Mouse (Mus musculus): ENCODE measurements around the gene Ghrhr. TPM values are rescaled to one million over a fixed set of nuclear protein-coding genes. Genes with fewer than 3 reads are reported as not detected.

Ghrhr gene
- polyA plus RNA-seq, 1 experiment from 2014 or later, result not detected

DNA sequence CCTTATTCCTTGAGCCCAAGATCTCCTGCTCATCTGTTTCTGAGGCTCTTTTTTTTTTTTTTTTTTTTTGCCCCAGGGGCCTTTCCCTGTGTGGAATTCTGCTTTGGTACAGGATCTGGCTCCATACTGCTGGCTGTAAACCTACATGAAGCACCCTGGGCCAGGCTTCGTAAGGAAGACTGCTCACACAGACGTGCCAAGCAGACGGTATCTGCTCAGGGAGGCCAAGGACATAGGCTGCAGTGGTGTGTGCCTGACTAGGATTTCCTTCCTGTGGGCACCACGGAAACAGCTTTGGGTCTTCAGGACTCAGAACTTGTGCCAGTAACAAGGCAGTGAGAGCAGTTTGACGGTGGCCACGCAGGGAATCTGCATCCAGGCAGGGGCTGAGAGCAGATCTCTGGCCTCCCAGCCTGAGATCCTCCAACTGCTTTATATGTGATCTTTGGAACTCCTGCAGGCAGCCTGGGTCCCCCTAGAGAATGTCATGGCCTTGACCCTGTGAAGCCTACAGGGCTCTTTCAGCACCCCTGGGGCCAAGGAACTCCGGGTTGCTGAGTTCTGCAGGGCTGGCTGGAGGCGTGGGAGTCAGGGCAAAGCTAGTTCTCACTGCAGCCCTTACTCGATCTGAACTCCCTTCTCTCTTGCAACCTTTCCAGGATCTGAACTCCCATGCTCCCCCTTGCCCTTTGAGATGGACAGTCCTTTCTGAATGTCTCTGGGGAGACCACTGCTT, 26.1 kb downstream of the Ghrhr start:
- no peaks in the 10 kb centered on the region for H3K36me3 ChIP-seq
- H3K4me3 ChIP-seq, result no peak overlapping the region
- WGBS (ENCODE audit: insufficient replicate concordance), result 47% methylated on average over 9 of the region's 9 CpGs
- ATAC-seq, result no peak
- no peaks in the 10 kb centered on the region for H3K9me3 ChIP-seq (replicated peaks)
- no peak overlapping the region for H3K4me2 ChIP-seq
- no peak overlapping the region for H3K9ac ChIP-seq
- H3K27ac ChIP-seq, result no peak overlapping the region
- H3K4me1 ChIP-seq, result no peaks in the 10 kb centered on the region
- H3K27me3 ChIP-seq (replicated peaks), result peaks cover 27% of the 10 kb centered on the region

DNA sequence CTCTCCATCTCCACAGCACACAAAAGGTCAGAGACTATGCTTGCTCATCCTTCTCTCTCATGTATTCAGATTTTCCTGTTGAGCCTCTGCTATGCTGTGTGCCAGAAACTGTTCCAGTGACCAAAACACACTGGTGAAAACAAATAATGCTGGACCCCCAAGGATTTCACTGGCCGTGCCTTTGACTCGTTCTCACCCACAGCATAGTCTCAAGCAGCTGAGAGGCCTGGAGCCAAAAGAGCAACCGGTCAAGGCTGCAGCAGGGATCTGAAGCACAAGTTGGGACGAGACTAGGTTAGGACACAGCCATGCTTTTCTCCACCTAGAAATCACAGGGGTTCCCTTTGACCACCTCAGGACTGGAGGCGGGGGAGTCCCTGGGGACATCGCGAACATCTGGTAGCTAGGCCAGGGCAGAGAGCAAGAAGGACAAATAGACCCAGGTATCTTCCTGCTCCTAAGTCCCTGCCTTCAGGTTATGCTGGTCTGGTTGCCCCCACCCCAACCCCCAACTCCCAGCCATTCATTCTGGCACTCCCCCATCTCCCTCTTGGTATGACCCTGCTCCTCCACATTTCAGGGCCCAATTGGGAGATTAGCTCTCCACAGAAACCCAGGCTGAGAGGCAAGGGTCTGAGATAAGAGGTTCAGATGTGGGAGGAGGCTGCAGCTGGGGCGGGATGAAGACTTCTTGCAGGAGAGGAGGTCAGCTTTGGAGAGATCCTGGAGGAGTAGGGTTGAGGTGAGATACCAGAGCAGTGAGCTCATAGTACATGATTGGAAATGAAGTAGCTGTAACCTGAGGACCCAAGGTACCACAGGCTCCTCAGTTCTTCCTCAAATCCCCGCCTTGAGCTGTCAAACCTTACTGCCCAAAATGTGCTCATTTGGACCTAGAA, 27.6 kb downstream of the Ghrhr start:
- no peaks in the 10 kb centered on the region for H3K9me3 ChIP-seq (replicated peaks)
- H3K27me3 ChIP-seq (replicated peaks), result peaks cover 17% of the 10 kb centered on the region; the same call in 1 of the 2 replicates
- no peak overlapping the region for H3K27ac ChIP-seq
- no peak for ATAC-seq
- H3K4me2 ChIP-seq, result no peak overlapping the region
- 39% methylated on average over 9 of the region's 9 CpGs for WGBS (ENCODE audit: insufficient replicate concordance)
- no peaks in the 10 kb centered on the region for H3K4me1 ChIP-seq
- H3K36me3 ChIP-seq, result no peaks in the 10 kb centered on the region
- H3K9ac ChIP-seq, result no peak overlapping the region
- H3K4me3 ChIP-seq, result no peak overlapping the region

DNA sequence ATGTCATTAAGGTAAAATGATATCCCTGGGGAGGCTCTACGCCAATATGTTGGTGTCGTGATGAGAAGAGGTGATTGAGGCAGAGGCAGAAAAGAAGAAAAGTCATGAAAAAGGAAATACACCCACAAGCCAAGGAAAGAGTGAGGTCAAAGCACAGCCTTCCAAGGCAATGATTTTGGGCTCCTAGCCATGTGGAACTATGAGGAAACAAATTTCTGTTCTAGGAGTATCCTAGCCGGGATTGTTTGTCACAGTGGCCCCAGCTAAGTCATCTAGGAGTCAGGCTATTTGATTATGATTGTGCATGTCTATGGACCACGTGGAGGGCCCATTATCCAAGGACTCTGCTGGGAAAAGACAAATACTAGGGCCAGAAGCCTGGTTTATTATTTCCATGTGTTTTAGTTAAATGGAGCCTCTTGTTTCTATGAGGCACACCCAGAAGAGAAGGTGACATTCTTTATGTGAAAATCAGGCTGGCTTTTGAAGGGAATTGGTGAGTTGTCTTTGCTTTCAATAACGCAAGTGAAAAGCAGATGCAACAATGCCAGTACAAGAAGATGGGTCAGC, 28.4 kb downstream of the Ghrhr start:
- ATAC-seq, result no peak
- Histone ChIP-seq H3K36me3 (no peaks in the 10 kb centered on the region), H3K4me2 (no peak overlapping the region), H3K4me1 (no peaks in the 10 kb centered on the region), H3K9ac (no peak overlapping the region), H3K27ac (no peak overlapping the region), H3K4me3 (no peak overlapping the region), H3K27me3 (replicated peaks) (peaks cover 12% of the 10 kb centered on the region; the same call in 1 of the 2 replicates), H3K9me3 (replicated peaks) (no peaks in the 10 kb centered on the region)
- 67% methylated on average over 5 of the region's 5 CpGs for WGBS (ENCODE audit: insufficient replicate concordance)

DNA sequence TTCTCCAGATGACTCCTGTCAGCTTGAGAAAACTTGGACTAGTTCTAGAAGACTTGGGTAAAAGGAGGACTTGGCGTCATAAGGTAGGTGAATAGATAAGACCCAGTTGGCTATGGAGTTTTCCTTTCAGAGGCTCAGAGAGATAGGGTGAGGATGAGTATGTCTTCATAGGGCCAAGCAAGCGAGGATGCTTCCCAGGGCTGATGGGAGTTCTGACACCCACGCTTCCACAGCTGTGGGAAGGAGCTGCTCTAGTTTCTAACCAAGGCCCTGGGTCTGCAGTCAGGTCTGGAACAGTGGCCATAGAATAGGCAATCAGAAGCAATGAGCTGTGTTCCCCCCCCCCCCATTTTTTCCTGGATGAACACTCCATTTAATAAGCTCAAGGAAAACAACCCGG, 31.2 kb downstream of the Ghrhr start:
- ATAC-seq, result no peak
- no peaks in the 10 kb centered on the region for H3K36me3 ChIP-seq
- no peaks in the 10 kb centered on the region for H3K9me3 ChIP-seq (replicated peaks)
- H3K4me1 ChIP-seq, result no peaks in the 10 kb centered on the region
- H3K4me3 ChIP-seq, result no peak overlapping the region
- WGBS (ENCODE audit: insufficient replicate concordance), result 60% methylated on average over 4 of the region's 4 CpGs
- H3K27me3 ChIP-seq (replicated peaks), result peaks cover 12% of the 10 kb centered on the region; the same call in 1 of the 2 replicates
- H3K4me2 ChIP-seq, result no peak overlapping the region
- no peak overlapping the region for H3K9ac ChIP-seq
- H3K27ac ChIP-seq, result no peak overlapping the region

DNA sequence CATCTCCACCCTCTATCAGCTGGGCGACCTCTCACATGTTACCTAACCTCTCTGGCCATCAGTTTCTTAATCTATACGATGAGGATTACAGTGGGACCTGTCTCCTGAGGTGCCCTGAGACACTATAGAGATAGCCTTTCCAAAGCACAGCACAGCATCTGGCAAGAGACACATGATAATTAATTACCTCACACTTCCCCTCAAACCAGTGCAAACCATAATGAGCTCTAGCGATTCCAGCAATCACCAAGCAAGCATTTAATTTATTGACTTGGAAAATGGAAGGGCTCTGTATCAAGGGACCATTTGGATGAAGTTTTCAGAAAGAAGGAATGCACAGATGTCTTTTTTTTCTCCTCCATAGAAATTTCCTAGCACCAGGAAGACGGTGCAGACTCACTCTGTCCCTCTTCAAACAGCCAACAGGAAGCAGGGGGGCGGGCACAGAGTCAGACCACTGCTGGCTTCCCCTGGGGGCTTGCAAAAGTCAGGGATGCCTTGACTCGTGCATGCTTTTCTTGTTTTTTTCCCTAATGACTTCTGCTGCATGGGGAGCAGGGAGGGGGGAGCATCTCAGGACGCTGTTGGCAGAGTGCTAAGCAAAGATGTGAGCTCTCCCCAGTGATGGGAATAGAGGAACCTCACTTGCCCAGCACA, 34.2 kb downstream of the Ghrhr start:
- H3K27me3 ChIP-seq (replicated peaks), result 0 out of 2 replicates have a peak, but pooled peaks cover 7% of the 10 kb centered on the region
- no peak overlapping the region for H3K9ac ChIP-seq
- no peaks in the 10 kb centered on the region for H3K36me3 ChIP-seq
- WGBS (ENCODE audit: insufficient replicate concordance), result 27% methylated on average over 7 of the region's 7 CpGs
- H3K4me2 ChIP-seq, result no peak overlapping the region
- H3K4me3 ChIP-seq, result no peak overlapping the region
- no peak overlapping the region for H3K27ac ChIP-seq
- no peak for ATAC-seq
- no peaks in the 10 kb centered on the region for H3K9me3 ChIP-seq (replicated peaks)
- H3K4me1 ChIP-seq, result no peaks in the 10 kb centered on the region

DNA sequence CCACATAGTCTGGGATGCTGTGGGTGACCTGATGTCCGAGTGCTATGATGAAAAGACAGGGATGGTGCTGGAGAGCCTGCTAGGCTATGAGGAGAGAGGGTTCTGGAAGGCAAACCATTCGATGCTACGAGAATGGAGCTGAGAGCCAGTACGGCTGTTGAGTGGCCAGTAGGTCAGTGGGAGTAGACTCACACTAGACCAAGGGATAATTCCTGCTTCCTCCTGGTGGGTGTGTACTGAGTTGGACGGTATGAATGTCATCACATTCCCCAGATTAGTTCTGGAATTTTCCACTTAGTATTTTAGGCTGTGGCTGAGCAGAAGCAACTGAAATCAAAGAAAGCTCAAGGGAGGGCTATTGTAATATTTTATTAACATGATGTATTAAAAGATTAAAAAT, 34.9 kb downstream of the Ghrhr start:
- Histone ChIP-seq H3K4me1 (no peaks in the 10 kb centered on the region), H3K27ac (no peak overlapping the region), H3K36me3 (no peaks in the 10 kb centered on the region), H3K9ac (no peak overlapping the region), H3K9me3 (replicated peaks) (no peaks in the 10 kb centered on the region), H3K4me3 (no peak overlapping the region), H3K27me3 (replicated peaks) (0 out of 2 replicates have a peak, but pooled peaks cover 5% of the 10 kb centered on the region), H3K4me2 (no peak overlapping the region)
- 56% methylated on average over 5 of the region's 5 CpGs for WGBS (ENCODE audit: insufficient replicate concordance)
- ATAC-seq, result no peak

DNA sequence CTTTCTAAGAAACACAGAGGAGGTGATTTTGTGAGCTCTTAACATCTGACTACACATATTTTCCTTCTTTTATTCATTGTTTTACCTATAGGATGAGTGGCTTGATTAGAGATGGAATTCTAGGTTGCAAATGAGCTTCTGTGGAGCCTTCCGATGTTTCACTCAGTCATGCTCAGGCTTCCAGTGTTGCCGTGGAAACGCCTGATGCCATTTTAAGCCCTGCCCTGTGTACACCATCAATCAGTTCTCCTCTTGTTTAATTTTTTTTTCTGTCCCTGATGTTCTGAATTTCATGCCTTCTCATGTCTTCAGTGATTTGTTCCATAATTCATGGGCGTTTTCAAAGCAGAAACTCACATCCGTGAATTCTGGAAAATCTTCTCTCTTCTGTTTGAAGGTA, 40.1 kb downstream of the Ghrhr start:
- no peaks in the 10 kb centered on the region for H3K4me1 ChIP-seq
- no peak for ATAC-seq
- no peak overlapping the region for H3K4me3 ChIP-seq
- no peak overlapping the region for H3K27ac ChIP-seq
- no peaks in the 10 kb centered on the region for H3K36me3 ChIP-seq
- H3K4me2 ChIP-seq, result no peak overlapping the region
- H3K9me3 ChIP-seq (replicated peaks), result no peaks in the 10 kb centered on the region
- 75% methylated on average over 5 of the region's 5 CpGs for WGBS (ENCODE audit: insufficient replicate concordance)
- H3K9ac ChIP-seq, result no peak overlapping the region
- H3K27me3 ChIP-seq (replicated peaks), result no peaks in the 10 kb centered on the region; the same call in 1 of the 2 replicates

DNA sequence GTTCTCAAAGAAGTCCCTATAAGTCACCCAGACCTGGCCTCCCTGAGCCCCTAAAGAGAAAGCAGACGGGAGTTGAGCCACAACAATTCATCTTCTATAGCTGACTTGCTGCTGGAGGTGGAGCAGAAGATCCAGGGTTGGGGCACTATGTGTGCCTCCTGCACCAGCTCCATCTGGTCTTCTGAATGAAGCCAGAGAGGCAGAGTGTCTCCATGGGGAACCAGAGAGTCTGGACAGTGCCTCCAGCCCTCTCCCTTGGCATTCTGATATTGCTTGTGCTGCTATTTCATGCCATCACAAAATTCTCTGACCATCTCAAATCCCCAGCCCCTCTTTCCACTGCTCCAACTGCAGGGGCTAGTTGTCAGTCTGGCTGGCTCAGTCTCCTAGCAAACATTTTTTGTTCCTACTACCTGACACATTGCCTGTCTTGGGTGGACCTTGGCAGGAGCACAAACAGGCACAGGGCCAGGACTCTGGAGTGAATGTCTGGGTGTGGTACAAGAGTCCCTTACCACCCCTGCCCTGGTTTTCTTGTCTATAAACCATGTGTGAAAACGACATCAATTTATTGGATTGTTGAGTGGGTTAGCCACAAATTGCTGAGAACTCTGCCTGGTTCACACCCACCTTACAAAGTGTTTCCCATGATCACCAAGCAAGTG, 42.8 kb downstream of the Ghrhr start:
- WGBS (ENCODE audit: insufficient replicate concordance), result 39% methylated on average over 2 of the region's 2 CpGs
- Histone ChIP-seq H3K9ac (no peak overlapping the region), H3K36me3 (no peaks in the 10 kb centered on the region), H3K27me3 (replicated peaks) (no peaks in the 10 kb centered on the region; the same call in 1 of the 2 replicates), H3K9me3 (replicated peaks) (no peaks in the 10 kb centered on the region), H3K4me3 (no peak overlapping the region), H3K4me1 (no peaks in the 10 kb centered on the region), H3K27ac (no peak overlapping the region), H3K4me2 (no peak overlapping the region)
- ATAC-seq, result no peak

DNA sequence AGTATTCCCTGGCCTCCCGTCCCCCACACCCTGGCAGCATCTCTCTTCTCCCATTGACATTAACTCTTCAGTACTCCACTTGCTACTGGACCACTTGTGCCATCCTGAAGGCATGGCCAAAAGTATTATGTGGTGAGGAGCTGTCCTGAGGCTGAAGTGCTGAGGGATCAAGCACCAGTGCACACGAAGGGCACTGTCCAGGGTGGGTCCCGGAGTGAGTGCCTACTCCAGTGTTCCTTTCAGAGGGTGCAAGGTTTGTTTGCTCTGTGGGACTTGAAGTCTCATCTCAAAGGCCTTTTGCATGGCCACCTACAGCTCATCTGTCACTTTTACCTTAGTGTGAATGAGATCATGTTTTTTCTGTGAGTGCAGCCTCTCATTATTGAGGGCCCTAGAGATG, 44.3 kb downstream of the Ghrhr start:
- H3K4me1 ChIP-seq, result no peaks in the 10 kb centered on the region
- H3K27ac ChIP-seq, result no peak overlapping the region
- 46% methylated on average over 3 of the region's 3 CpGs for WGBS (ENCODE audit: insufficient replicate concordance)
- no peaks in the 10 kb centered on the region; the same call in 1 of the 2 replicates for H3K27me3 ChIP-seq (replicated peaks)
- H3K9ac ChIP-seq, result no peak overlapping the region
- no peaks in the 10 kb centered on the region for H3K36me3 ChIP-seq
- no peak for ATAC-seq
- H3K9me3 ChIP-seq (replicated peaks), result no peaks in the 10 kb centered on the region
- no peak overlapping the region for H3K4me2 ChIP-seq
- H3K4me3 ChIP-seq, result no peak overlapping the region

DNA sequence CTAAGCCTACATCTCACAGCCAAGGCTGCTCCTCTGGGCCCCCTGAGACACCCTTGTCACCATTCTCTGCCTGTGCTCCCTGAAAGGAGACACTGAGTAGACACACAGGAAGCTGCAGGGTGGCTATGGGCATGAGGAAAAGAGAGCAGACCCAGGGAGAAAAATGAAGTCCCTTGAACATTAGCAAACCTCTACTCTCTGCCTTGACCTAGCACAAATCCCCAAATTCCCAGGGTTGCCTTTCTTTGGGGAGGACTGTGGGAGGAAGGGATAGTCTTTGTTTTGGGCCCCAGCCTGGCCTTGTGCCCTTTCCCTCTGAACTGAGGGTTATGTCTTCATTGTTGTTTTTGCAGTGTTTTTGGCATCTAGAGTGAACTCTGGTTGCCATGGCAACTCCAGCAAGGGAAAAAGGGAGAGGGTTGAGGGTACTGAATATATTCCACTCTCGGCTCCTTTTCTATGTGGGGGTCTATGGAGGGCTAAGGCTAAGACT, 44.8 kb downstream of the Ghrhr start:
- ATAC-seq, result no peak
- Histone ChIP-seq H3K36me3 (no peaks in the 10 kb centered on the region), H3K27me3 (replicated peaks) (no peaks in the 10 kb centered on the region; the same call in 1 of the 2 replicates), H3K4me3 (no peak overlapping the region), H3K9me3 (replicated peaks) (no peaks in the 10 kb centered on the region), H3K27ac (no peak overlapping the region), H3K9ac (no peak overlapping the region), H3K4me2 (no peak overlapping the region), H3K4me1 (no peaks in the 10 kb centered on the region)
- WGBS (ENCODE audit: insufficient replicate concordance), result 31% methylated on average over 1 of the region's 1 CpGs

DNA sequence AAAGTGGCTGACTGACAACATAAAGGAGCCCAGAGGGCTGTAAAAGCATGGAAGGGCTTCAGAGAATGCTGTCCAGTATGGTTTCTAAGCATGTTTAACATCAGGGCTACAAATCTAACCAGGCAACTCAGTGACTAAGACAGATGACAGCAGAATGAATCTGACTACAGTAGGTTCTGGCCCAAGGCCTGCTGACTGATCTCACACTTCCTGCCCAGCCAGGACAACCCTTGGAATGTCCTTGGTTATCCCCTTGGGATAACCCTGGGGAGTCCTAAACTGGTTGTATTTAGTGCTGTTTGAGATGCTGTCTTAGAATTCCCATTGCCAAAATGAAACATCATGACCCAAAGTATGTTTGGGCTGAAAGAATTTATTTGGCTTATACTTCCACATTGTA, 56.0 kb downstream of the Ghrhr start:
- Histone ChIP-seq H3K27ac (no peak overlapping the region), H3K27me3 (replicated peaks) (0 out of 2 replicates have a peak, but pooled peaks cover 4% of the 10 kb centered on the region), H3K36me3 (no peaks in the 10 kb centered on the region), H3K4me3 (no peak overlapping the region), H3K4me2 (no peak overlapping the region), H3K9ac (no peak overlapping the region), H3K4me1 (no peaks in the 10 kb centered on the region), H3K9me3 (replicated peaks) (no peaks in the 10 kb centered on the region)
- no peak for ATAC-seq
